8 mouse cellular contexts compared by ENCODE assay signal in the genomic region with DNA sequence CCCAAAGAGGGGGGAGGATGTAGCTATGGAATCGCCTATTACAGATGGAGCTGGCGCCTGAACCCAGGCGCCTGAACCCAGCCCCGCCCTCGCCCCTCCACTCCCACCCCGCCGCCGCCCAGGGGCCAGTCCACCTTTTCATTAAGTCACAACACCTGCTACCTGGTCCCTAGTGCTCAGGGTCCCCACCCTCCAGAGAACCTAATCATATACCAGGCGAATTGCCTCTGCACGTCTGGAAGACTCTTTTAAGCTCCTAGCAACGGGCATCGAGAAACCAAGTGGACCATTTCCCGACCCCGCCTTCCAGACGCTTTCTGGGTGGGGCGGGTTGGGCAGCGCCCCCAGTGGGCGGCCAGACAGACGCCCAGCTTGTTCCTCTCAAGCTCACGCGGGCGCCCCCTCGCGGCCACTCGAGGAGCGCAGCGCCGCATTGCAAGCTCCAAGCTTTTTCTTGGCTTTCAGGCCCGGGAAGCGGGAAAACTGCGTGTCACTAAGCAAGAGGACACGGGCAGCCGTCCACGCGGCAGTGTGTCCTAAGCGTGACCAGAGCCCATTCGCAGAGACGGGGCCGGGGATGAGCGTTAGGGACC. TPM values are rescaled to one million over a fixed set of nuclear protein-coding genes. Genes with fewer than 3 reads are reported as not detected.
A peak's percentile ranks its signal among the peaks of the same experiment; 100 is the strongest.
DNase-seq lines count a peak whose midpoint lies in the region; ATAC-seq lines count a peak whose summit lies in the region.

No protein-coding gene starts in this region.

- peaks cover 28% of the 10 kb centered on the region for H3K4me1 ChIP-seq in hindbrain, embryonic 13.5 days (replicated peaks)

- peak; percentile 93 for DNase-seq in R1 (ENCODE audit: low read depth, low spot score)
- peak; percentile 98 to 99 for DNase-seq in cerebellum, postnatal 14 days
- peak; percentile 92 to 96 for DNase-seq in frontal cortex, postnatal 14 days (ENCODE audit: low spot score in 2 of 2)
- DNase-seq in layer of hippocampus, postnatal 25 days (ENCODE audit: extremely low spot score in 1 of 2, low spot score in 1 of 2) = peak; percentile 96 to 97
- DNase-seq in lung, postnatal 25 days (ENCODE audit: low spot score) = peak; percentile 91
- peak; percentile 97 for DNase-seq in retina, embryonic 14.5 days (ENCODE audit: low spot score)
- peak; percentile 88 for DNase-seq in urinary bladder, adult 2 months (ENCODE audit: low spot score)

- ATAC-seq in hindbrain, embryonic 13.5 days (ENCODE audit: low FRiP score) = peak; percentile 72

- H3K4me3 ChIP-seq in hindbrain, embryonic 13.5 days = peak overlapping the region; percentile 76

- H3K36me3 ChIP-seq in hindbrain, embryonic 13.5 days = no peaks in the 10 kb centered on the region

- H3K27ac ChIP-seq in hindbrain, embryonic 13.5 days = peak overlapping the region; percentile 99

- peak overlapping the region; percentile 74 for H3K4me2 ChIP-seq in hindbrain, embryonic 13.5 days

- 1% methylated on average over 40 of the region's 40 CpGs for WGBS in hindbrain, embryonic 13.5 days

- no peaks in the 10 kb centered on the region for H3K27me3 ChIP-seq in hindbrain, embryonic 13.5 days

- no peaks in the 10 kb centered on the region for H3K9me3 ChIP-seq in hindbrain, embryonic 13.5 days

- peak overlapping the region; percentile 87 for H3K9ac ChIP-seq in hindbrain, embryonic 13.5 days

RNA-seq across cellular contexts. Expression of a gene that starts 0.6 kb away (rescaled TPM):
- 7.3 and 7.7 TPM in 2 replicates for polyA plus RNA-seq in hindbrain, embryonic 13.5 days (2015; fragmentation: Nextera tagmentation; extraction: Ambion mirVana)
- 100 to 1,000 TPM; 113 to 119 TPM for total RNA-seq in layer of hippocampus, postnatal 25 days (2021)
- polyA plus RNA-seq in urinary bladder, adult 2 months (2012; rRNA removed) = 3.3 and 4.7 TPM in 2 replicates

Comparison
In these comparisons a context has a peak if more than half of its experiments do, and no peak if none do; other contexts are left out.
1. Peak in every context shown above with its lines: DNase-seq, ATAC-seq, H3K4me3 ChIP-seq and H3K27ac ChIP-seq.